Mouse (Mus musculus): ENCODE measurements at regions not wholly inside any gene's neighbourhood (a gene's known extent, or its start where the extent isn't known, plus 50 kb on each side); places are given as distances from the start of the nearest gene placed in this dataset.

GRCm38 (mm10) chr6:89085151-89085550 lies 183.1 kb downstream of the Tpra1 start:
- Histone ChIP-seq H3K27me3 (ENCODE audit: control insufficient read depth, insufficient read depth, low read length) (no peaks in the 10 kb centered on the region), H3K4me3 (replicated peaks; ENCODE audit: insufficient read depth, low read depth, low read length) (no peak overlapping the region), H3K27ac (ENCODE audit: insufficient read depth, low read length) (no peak overlapping the region), H3K4me1 (ENCODE audit: control insufficient read depth, insufficient read depth, low read length) (no peaks in the 10 kb centered on the region)
- 78% methylated on average over 6 of the region's 6 CpGs for WGBS
- TF ChIP-seq CTCF (IDR thresholded peaks at IDR 0.05; ENCODE audit: borderline replicate concordance, insufficient read depth, low read depth, low read length) = no peak
- TF ChIP-seq POLR2A (IDR thresholded peaks at IDR 0.05; ENCODE audit: borderline replicate concordance, insufficient read depth, low read length) = no peak
- DNase-seq = no peak

- H3K27me3 ChIP-seq (ENCODE audit: control insufficient read depth, insufficient read depth, low read length) = no peaks in the 10 kb centered on the region
- H3K27ac ChIP-seq (ENCODE audit: insufficient read depth, low read length) = no peak overlapping the region
- WGBS = 65% methylated on average over 4 of the region's 4 CpGs
- TF ChIP-seq POLR2A (IDR thresholded peaks at IDR 0.05; ENCODE audit: borderline replicate concordance, insufficient read depth, low read length) (no peak), CTCF (IDR thresholded peaks at IDR 0.05; ENCODE audit: borderline replicate concordance, insufficient read depth, low read depth, low read length) (no peak)
- no peak for DNase-seq
- no peak overlapping the region for H3K4me3 ChIP-seq (replicated peaks; ENCODE audit: insufficient read depth, low read depth, low read length)
- no peaks in the 10 kb centered on the region for H3K4me1 ChIP-seq (ENCODE audit: control insufficient read depth, insufficient read depth, low read length)
These were observed 185.6 kb downstream of the Tpra1 start for GRCm38 (mm10) chr6:89087620-89088019.

- WGBS = 92% methylated on average over 5 of the region's 5 CpGs
- H3K27me3 ChIP-seq (ENCODE audit: control insufficient read depth, insufficient read depth, low read length) = no peaks in the 10 kb centered on the region
- H3K27ac ChIP-seq (ENCODE audit: insufficient read depth, low read length) = no peak overlapping the region
- H3K4me3 ChIP-seq (replicated peaks; ENCODE audit: insufficient read depth, low read depth, low read length) = no peak overlapping the region
- no peaks in the 10 kb centered on the region for H3K4me1 ChIP-seq (ENCODE audit: control insufficient read depth, insufficient read depth, low read length)
- DNase-seq = no peak
- TF ChIP-seq CTCF (IDR thresholded peaks at IDR 0.05; ENCODE audit: borderline replicate concordance, insufficient read depth, low read depth, low read length) (no peak), POLR2A (IDR thresholded peaks at IDR 0.05; ENCODE audit: borderline replicate concordance, insufficient read depth, low read length) (no peak)
These were observed 188.0 kb downstream of the Tpra1 start for GRCm38 (mm10) chr6:89090096-89090495.

GRCm38 (mm10) chr6:89095911-89096310 lies 193.9 kb downstream of the Tpra1 start:
- no peaks in the 10 kb centered on the region for H3K27me3 ChIP-seq (ENCODE audit: control insufficient read depth, insufficient read depth, low read length)
- no peak overlapping the region for H3K27ac ChIP-seq (ENCODE audit: insufficient read depth, low read length)
- H3K4me3 ChIP-seq (replicated peaks; ENCODE audit: insufficient read depth, low read depth, low read length) = no peak overlapping the region
- WGBS = 96% methylated on average over 14 of the region's 14 CpGs
- no peak for DNase-seq
- H3K4me1 ChIP-seq (ENCODE audit: control insufficient read depth, insufficient read depth, low read length) = no peaks in the 10 kb centered on the region
- no peak for TF ChIP-seq CTCF (IDR thresholded peaks at IDR 0.05; ENCODE audit: borderline replicate concordance, insufficient read depth, low read depth, low read length)
- TF ChIP-seq POLR2A (IDR thresholded peaks at IDR 0.05; ENCODE audit: borderline replicate concordance, insufficient read depth, low read length) = no peak

GRCm38 (mm10) chr6:89097531-89097930 lies 195.5 kb downstream of the Tpra1 start:
- no peak overlapping the region for H3K4me3 ChIP-seq (replicated peaks; ENCODE audit: insufficient read depth, low read depth, low read length)
- WGBS = 91% methylated on average over 8 of the region's 8 CpGs
- H3K27me3 ChIP-seq (ENCODE audit: control insufficient read depth, insufficient read depth, low read length) = no peaks in the 10 kb centered on the region
- no peak for TF ChIP-seq CTCF (IDR thresholded peaks at IDR 0.05; ENCODE audit: borderline replicate concordance, insufficient read depth, low read depth, low read length)
- no peak for TF ChIP-seq POLR2A (IDR thresholded peaks at IDR 0.05; ENCODE audit: borderline replicate concordance, insufficient read depth, low read length)
- no peak overlapping the region for H3K27ac ChIP-seq (ENCODE audit: insufficient read depth, low read length)
- DNase-seq = no peak
- no peaks in the 10 kb centered on the region for H3K4me1 ChIP-seq (ENCODE audit: control insufficient read depth, insufficient read depth, low read length)

GRCm38 (mm10) chr6:89119241-89119640 lies 217.2 kb downstream of the Tpra1 start:
- H3K4me3 ChIP-seq (replicated peaks; ENCODE audit: insufficient read depth, low read depth, low read length) = no peak overlapping the region
- 80% methylated on average over 1 of the region's 1 CpGs for WGBS
- H3K27ac ChIP-seq (ENCODE audit: insufficient read depth, low read length) = no peak overlapping the region
- H3K27me3 ChIP-seq (ENCODE audit: control insufficient read depth, insufficient read depth, low read length) = no peaks in the 10 kb centered on the region
- DNase-seq = no peak
- H3K4me1 ChIP-seq (ENCODE audit: control insufficient read depth, insufficient read depth, low read length) = no peaks in the 10 kb centered on the region
- TF ChIP-seq CTCF (IDR thresholded peaks at IDR 0.05; ENCODE audit: borderline replicate concordance, insufficient read depth, low read depth, low read length) (no peak), POLR2A (IDR thresholded peaks at IDR 0.05; ENCODE audit: borderline replicate concordance, insufficient read depth, low read length) (no peak)

- Histone ChIP-seq H3K27ac (ENCODE audit: insufficient read depth, low read length) (no peak overlapping the region), H3K27me3 (ENCODE audit: control insufficient read depth, insufficient read depth, low read length) (no peaks in the 10 kb centered on the region), H3K4me1 (ENCODE audit: control insufficient read depth, insufficient read depth, low read length) (no peaks in the 10 kb centered on the region), H3K4me3 (replicated peaks; ENCODE audit: insufficient read depth, low read depth, low read length) (no peak overlapping the region)
- TF ChIP-seq POLR2A (IDR thresholded peaks at IDR 0.05; ENCODE audit: borderline replicate concordance, insufficient read depth, low read length) = no peak
- TF ChIP-seq CTCF (IDR thresholded peaks at IDR 0.05; ENCODE audit: borderline replicate concordance, insufficient read depth, low read depth, low read length) = no peak
- DNase-seq = no peak
- WGBS = 80% methylated on average over 4 of the region's 4 CpGs
These were observed 219.1 kb downstream of the Tpra1 start for GRCm38 (mm10) chr6:89121023-89121745.

GRCm38 (mm10) chr6:89121746-89122070 lies 219.7 kb downstream of the Tpra1 start:
- 83% methylated on average over 3 of the region's 3 CpGs for WGBS
- H3K4me1 ChIP-seq (ENCODE audit: control insufficient read depth, insufficient read depth, low read length) = no peaks in the 10 kb centered on the region
- no peak overlapping the region for H3K4me3 ChIP-seq (replicated peaks; ENCODE audit: insufficient read depth, low read depth, low read length)
- DNase-seq = no peak
- H3K27me3 ChIP-seq (ENCODE audit: control insufficient read depth, insufficient read depth, low read length) = no peaks in the 10 kb centered on the region
- no peak overlapping the region for H3K27ac ChIP-seq (ENCODE audit: insufficient read depth, low read length)
- TF ChIP-seq CTCF (IDR thresholded peaks at IDR 0.05; ENCODE audit: borderline replicate concordance, insufficient read depth, low read depth, low read length) = no peak

Measured in cerebellum, adult 2 months (tissue).